Mouse (Mus musculus) embryonic facial prominence, embryonic 14.5 days (tissue): ENCODE results near the gene Zfp146. TPM values are rescaled to one million over a fixed set of nuclear protein-coding genes. Genes with fewer than 3 reads are reported as not detected.
"Not testable (repeated sequence)": the region's sequence is repeated elsewhere in the genome, so short reads cannot be mapped to it uniquely, and the experiment has no call there.

Source experiments
- ATAC-seq: fragments of 200-750 bp; cut with Nextera tagmentation; 2 replicates; pipeline ENCODE4 v1.8.0; 2017; ENCODE audit warnings: low read depth, moderate number of reproducible peaks, moderate TSS enrichment
- DNase-seq: peaks from one replicate; pipeline ENCODE4 v3.0.0-alpha.2; 2015; ENCODE audit warnings: low spot score
- H3K27ac ChIP-seq: fragments of 300-500 bp; sonication (generic); replicated peaks from 2 replicates; pipeline ENCODE4 v1.5.1; 2014; ENCODE audit warnings: low read depth, mild to moderate bottlenecking, low read length, moderate library complexity
- H3K27me3 ChIP-seq: fragments of 300-500 bp; sonication (generic); replicated peaks from 2 replicates; pipeline ENCODE4 v1.6.1; 2014; ENCODE audit warnings: low read length; ENCODE audit not compliant: control insufficient read depth, insufficient read depth
- H3K36me3 ChIP-seq: fragments of 300-500 bp; sonication (generic); 2 replicates; pipeline ENCODE4 v1.6.1; 2014; ENCODE audit warnings: low read length, mixed read lengths; ENCODE audit not compliant: control insufficient read depth, insufficient read depth
- H3K4me1 ChIP-seq: fragments of 300-500 bp; sonication (generic); 2 replicates; pipeline ENCODE4 v1.6.1; 2014; ENCODE audit warnings: antibody characterized with exemption, low read length; ENCODE audit not compliant: control insufficient read depth, insufficient read depth
- H3K4me2 ChIP-seq: fragments of 300-500 bp; sonication (generic); 2 replicates; pipeline ENCODE4 v1.6.1; 2014; ENCODE audit warnings: low read depth, mild to moderate bottlenecking, low read length, moderate library complexity, mixed read lengths
- H3K4me3 ChIP-seq: fragments of 300-500 bp; sonication (generic); 2 replicates; pipeline ENCODE4 v1.5.1; 2014; ENCODE audit warnings: low read depth, mild to moderate bottlenecking, low read length
- H3K9ac ChIP-seq: fragments of 300-500 bp; sonication (generic); 2 replicates; pipeline ENCODE4 v1.6.1; 2014; ENCODE audit warnings: low read depth, mild to moderate bottlenecking, low read length, moderate library complexity, mixed read lengths
- H3K9me3 ChIP-seq: fragments of 300-500 bp; sonication (generic); 2 replicates; pipeline ENCODE4 v1.6.1; 2016; ENCODE audit warnings: low read length; ENCODE audit not compliant: control insufficient read depth
- WGBS: fragments of 180-500 bp; shearing (Covaris S2); extraction: QIAGEN DNeasy Blood & Tissue Kit; methylation state at CpG from one replicate; pipeline ENCODE4 v1.1.7; 2014; 5-methylcytosine and 5-hydroxymethylcytosine counted together
- polyA plus RNA-seq: library from polyadenylated mRNA; unstranded; fragments of >200 nt; fragmentation: Nextera tagmentation; extraction: Ambion mirVana; gene quantifications from 2 replicates; pipeline ENCODE4 v1.2.1, GENCODE M21; 2014

The Zfp146 gene
- polyA plus RNA-seq, 1 experiment from 2014 or later, result 18.1 TPM

- H3K27me3 ChIP-seq, result no peaks in the 10 kb centered on the region
- H3K4me2 ChIP-seq, result no peak overlapping the region
- DNase-seq (no peak), ATAC-seq (no peak)
- 94% methylated on average over 8 of the region's 8 CpGs for WGBS
- no peaks in the 10 kb centered on the region for H3K4me1 ChIP-seq
- H3K9me3 ChIP-seq, result peaks cover 8% of the 10 kb centered on the region; the same call in 1 of the 2 replicates
- no peak overlapping the region for H3K4me3 ChIP-seq
- no peak overlapping the region for H3K9ac ChIP-seq
- H3K27ac ChIP-seq, result no peak overlapping the region
- peaks cover 90% of the 10 kb centered on the region for H3K36me3 ChIP-seq
Observed at GRCm38 (mm10) chr7:30129900-30130299, 39.6 kb downstream of the Zfp146 start.

- peak overlapping the region; percentile 85 for H3K27ac ChIP-seq
- peak overlapping the region; percentile 59 for H3K4me3 ChIP-seq
- H3K9ac ChIP-seq, result peak overlapping the region; percentile 85
- 0 out of 2 replicates have a peak, but pooled peaks cover 7% of the 10 kb centered on the region for H3K4me1 ChIP-seq
- ATAC-seq (no peak; the same call in none of the 2 replicates), DNase-seq (peak; percentile 38)
- no peaks in the 10 kb centered on the region for H3K9me3 ChIP-seq
- H3K27me3 ChIP-seq, result no peaks in the 10 kb centered on the region
- H3K36me3 ChIP-seq, result peaks cover 21% of the 10 kb centered on the region
- peak overlapping the region; percentile 90 for H3K4me2 ChIP-seq
- WGBS, result 3% methylated on average over 15 of the region's 15 CpGs
Observed at GRCm38 (mm10) chr7:30122188-30122530, 47.4 kb downstream of the Zfp146 start.

GRCm38 (mm10) chr7:30121308-30122187, 48.0 kb downstream of the Zfp146 start, which contains the start of gene Zfp382:
Gene Zfp382 (plus strand): TSS chr7:30121942.
- 0 out of 2 replicates have a peak, but pooled peaks cover 7% of the 10 kb centered on the region for H3K4me1 ChIP-seq
- peaks cover 15% of the 10 kb centered on the region for H3K36me3 ChIP-seq
- under 1% methylated on average over 46 of the region's 61 CpGs for WGBS
- peak; percentile 96 for ATAC-seq
- peak within 1 kb of the TSS; percentile 85 for H3K9ac ChIP-seq
- DNase-seq, result peak; percentile 95
- peak within 1 kb of the TSS; percentile 90 for H3K4me2 ChIP-seq
- H3K27ac ChIP-seq, result peak within 1 kb of the TSS; percentile 85
- no peaks in the 10 kb centered on the region for H3K27me3 ChIP-seq
- no peaks in the 10 kb centered on the region for H3K9me3 ChIP-seq
- H3K4me3 ChIP-seq, result peak within 1 kb of the TSS; percentile 59

GRCm38 (mm10) chr7:30117935-30118334, 51.6 kb downstream of the Zfp146 start:
- peaks cover 21% of the 10 kb centered on the region; the same call in 1 of the 2 replicates for H3K9me3 ChIP-seq
- not testable (repeated sequence) for DNase-seq, H3K36me3 ChIP-seq, H3K27me3 ChIP-seq, H3K27ac ChIP-seq, H3K9ac ChIP-seq, H3K4me3 ChIP-seq, H3K4me1 ChIP-seq, H3K4me2 ChIP-seq, ATAC-seq
- 94% methylated on average over 12 of the region's 12 CpGs for WGBS

- DNase-seq (no peak), ATAC-seq (no peak)
- Histone ChIP-seq H3K4me1 (no peaks in the 10 kb centered on the region), H3K4me2 (no peak overlapping the region), H3K27me3 (no peaks in the 10 kb centered on the region), H3K9ac (no peak overlapping the region), H3K27ac (no peak overlapping the region), H3K4me3 (no peak overlapping the region), H3K9me3 (peaks cover 21% of the 10 kb centered on the region; the same call in 1 of the 2 replicates), H3K36me3 (no peaks in the 10 kb centered on the region)
- WGBS, result 95% methylated on average over 5 of the region's 5 CpGs
Observed at GRCm38 (mm10) chr7:30116076-30116475, 53.5 kb downstream of the Zfp146 start.

Other genes with a start within 250 kb of the Zfp146 start
- 8.9 and 10.3 TPM in 2 replicates for gene Zfp74, start 215.7 kb downstream of the Zfp146 start, polyA plus RNA-seq
- gene Zfp568, start 185.8 kb downstream of the Zfp146 start, polyA plus RNA-seq, result 29.5 and 29.9 TPM in 2 replicates
- 4.4 and 6.4 TPM in 2 replicates for gene Zfp14, start 118.4 kb downstream of the Zfp146 start, polyA plus RNA-seq
- 6.4 and 7.0 TPM in 2 replicates for gene Zfp82, start 96.8 kb downstream of the Zfp146 start, polyA plus RNA-seq
- 1.4 and 2.5 TPM in 2 replicates for gene Gm26920, start 79.3 kb downstream of the Zfp146 start, polyA plus RNA-seq
- gene Zfp566, start 79.2 kb downstream of the Zfp146 start, polyA plus RNA-seq, result 7.9 and 11.2 TPM in 2 replicates
- gene Zfp260, start 75.0 kb downstream of the Zfp146 start, polyA plus RNA-seq, result 136 and 141 TPM in 2 replicates
- gene Zfp382, start 47.8 kb downstream of the Zfp146 start, polyA plus RNA-seq, result 5.8 and 6.5 TPM in 2 replicates
- 7.4 and 17.0 TPM in 2 replicates for gene Cox7a1, start 14.4 kb upstream of the Zfp146 start, polyA plus RNA-seq
- gene Capns1, start 29.1 kb upstream of the Zfp146 start, polyA plus RNA-seq, result 96.4 and 107 TPM in 2 replicates
- 172 and 180 TPM in 2 replicates for gene Polr2i, start 62.2 kb upstream of the Zfp146 start, polyA plus RNA-seq
- 166 and 169 TPM in 2 replicates for gene Tbcb, start 62.5 kb upstream of the Zfp146 start, polyA plus RNA-seq
- 1.1 and 1.4 TPM in 2 replicates for gene Ovol3, start 66.0 kb upstream of the Zfp146 start, polyA plus RNA-seq
- gene Thap8, start 110.3 kb upstream of the Zfp146 start, polyA plus RNA-seq, result 0.22 and 0.28 TPM in 2 replicates
- gene Wdr62, start 110.7 kb upstream of the Zfp146 start, polyA plus RNA-seq, result 7.5 and 7.7 TPM in 2 replicates
- 51.8 and 58.1 TPM in 2 replicates for gene Clip3, start 122.0 kb upstream of the Zfp146 start, polyA plus RNA-seq
- 69.4 and 72.3 TPM in 2 replicates for gene Alkbh6, start 139.0 kb upstream of the Zfp146 start, polyA plus RNA-seq
- gene Syne4, start 145.1 kb upstream of the Zfp146 start, polyA plus RNA-seq, result 25.4 and 35.4 TPM in 2 replicates
- gene E130208F15Rik, start 152.0 kb upstream of the Zfp146 start, polyA plus RNA-seq, result not detected in 2 replicates
- 18.8 and 19.5 TPM in 2 replicates for gene Sdhaf1, start 154.1 kb upstream of the Zfp146 start, polyA plus RNA-seq
- gene Lrfn3, start 193.0 kb upstream of the Zfp146 start, polyA plus RNA-seq, result 4.2 and 4.7 TPM in 2 replicates
- gene Tyrobp, start 244.0 kb upstream of the Zfp146 start, polyA plus RNA-seq, result 82.9 and 97.0 TPM in 2 replicates